In the genomic region with DNA sequence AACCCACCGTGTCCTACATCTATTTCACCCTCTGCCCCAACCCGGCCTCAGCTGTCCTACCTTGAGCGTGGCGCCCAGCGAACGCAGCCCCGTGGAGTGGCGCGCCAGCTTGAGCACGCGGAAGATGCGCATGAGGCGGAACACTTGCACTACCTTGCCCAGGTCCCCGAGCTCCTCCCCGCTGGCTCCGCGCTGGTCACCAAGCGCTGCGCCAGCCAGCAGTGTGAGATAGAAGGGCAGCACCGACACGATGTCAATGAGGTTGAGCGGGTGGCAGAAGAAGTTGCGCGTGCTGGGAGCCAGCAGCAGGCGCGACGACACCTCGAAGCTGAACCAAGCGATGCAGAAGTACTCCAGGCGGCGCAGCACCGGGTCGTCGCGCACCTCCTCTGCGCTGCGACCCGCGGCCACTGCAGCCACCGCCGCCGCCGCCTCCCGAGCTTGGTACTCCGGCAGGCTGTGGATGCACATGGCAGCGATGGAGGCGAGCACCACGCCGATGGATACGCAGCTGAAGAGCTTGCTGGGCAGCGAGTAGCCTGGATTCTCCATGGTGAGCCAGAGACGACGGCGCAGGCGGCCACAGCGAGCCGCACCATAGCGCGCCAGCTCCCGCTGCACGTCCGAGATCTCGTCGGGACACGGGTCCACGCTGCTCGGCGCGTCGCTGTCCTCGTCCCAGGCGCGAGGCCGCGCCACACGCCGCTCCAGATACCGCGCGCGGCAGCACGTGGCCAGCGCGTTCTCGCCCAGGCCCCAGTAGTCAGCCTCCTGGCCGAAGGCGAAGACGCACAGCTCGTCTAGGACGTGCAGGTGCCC, we compare ENCODE assay signal across 8 mouse cellular contexts. TPM values are rescaled to one million over a fixed set of nuclear protein-coding genes. Genes with fewer than 3 reads are reported as not detected.
A peak's percentile ranks its signal among the peaks of the same experiment; 100 is the strongest.
DNase-seq lines count a peak whose midpoint lies in the region; ATAC-seq lines count a peak whose summit lies in the region.

No protein-coding gene starts in this region.

- peak overlapping the region; percentile 39 for H3K4me2 ChIP-seq in liver, embryonic 13.5 days

- ATAC-seq in liver, embryonic 13.5 days (ENCODE audit: low read depth), result no peak
- no peak for ATAC-seq in CD4-positive, CD25-positive, alpha-beta regulatory T cell, adult 4 months

- no peak overlapping the region for H3K9ac ChIP-seq in liver, embryonic 13.5 days

- peak overlapping the region; percentile 30 for H3K4me3 ChIP-seq in liver, embryonic 13.5 days (replicated peaks)

- no peak overlapping the region for H3K27ac ChIP-seq in liver, embryonic 13.5 days

- 12% methylated on average over 90 of the region's 90 CpGs for WGBS in liver, embryonic 13.5 days (ENCODE audit: insufficient replicate concordance)

- H3K4me1 ChIP-seq in liver, embryonic 13.5 days (replicated peaks), result peaks cover 7% of the 10 kb centered on the region

- no peaks in the 10 kb centered on the region for H3K36me3 ChIP-seq in liver, embryonic 13.5 days

- DNase-seq in embryo, embryonic 10 days (ENCODE audit: low spot score), result peak; percentile 45
- DNase-seq in embryo, embryonic 10.5 days (ENCODE audit: low spot score), result no peak
- DNase-seq in right cerebral cortex, postnatal 25 days, result peak; percentile 47
- DNase-seq in right cerebral cortex, adult 18-20 months, result no peak
- no peak for DNase-seq in liver, embryonic 13.5 days
- no peak for DNase-seq in frontal cortex, postnatal 25 days (ENCODE audit: low spot score in 2 of 2)
- DNase-seq in left cerebral cortex, adult 8-10 months (ENCODE audit: low spot score in 2 of 2), result no peak

- no peaks in the 10 kb centered on the region for H3K9me3 ChIP-seq in liver, embryonic 13.5 days (replicated peaks)

- H3K27me3 ChIP-seq in liver, embryonic 13.5 days, result peaks cover 75% of the 10 kb centered on the region

RNA-seq across cellular contexts. Expression of gene Kcns1, which starts 3.0 kb away (rescaled TPM):
- not detected in 2 replicates for polyA plus RNA-seq in liver, embryonic 13.5 days (2015; fragmentation: Nextera tagmentation; extraction: Ambion mirVana)
- 10 to 100 TPM; 17.5 to 19.4 (median 18.5) TPM for total RNA-seq in left cerebral cortex, adult 8-10 months (2022)
- under 1 TPM in 1 of 2 experiments, not detected in 1; 0.22 TPM for polyA plus RNA-seq in CD4-positive, CD25-positive, alpha-beta regulatory T cell, adult 4 months (2017; shearing (Covaris generic))

RNA-seq across cellular contexts. Expression of gene Wfdc5, which starts 14.6 kb away (rescaled TPM):
- polyA plus RNA-seq in liver, embryonic 13.5 days (2015; fragmentation: Nextera tagmentation; extraction: Ambion mirVana), result not detected in 2 replicates
- not detected for total RNA-seq in left cerebral cortex, adult 8-10 months (2022)
- not detected for polyA plus RNA-seq in CD4-positive, CD25-positive, alpha-beta regulatory T cell, adult 4 months (2017; shearing (Covaris generic))

RNA-seq across cellular contexts. Expression of gene Wfdc12, which starts 22.4 kb away (rescaled TPM):
- not detected in 2 replicates for polyA plus RNA-seq in liver, embryonic 13.5 days (2015; fragmentation: Nextera tagmentation; extraction: Ambion mirVana)
- total RNA-seq in left cerebral cortex, adult 8-10 months (2022), result not detected
- not detected for polyA plus RNA-seq in CD4-positive, CD25-positive, alpha-beta regulatory T cell, adult 4 months (2017; shearing (Covaris generic))

RNA-seq across cellular contexts. Expression of gene Wfdc15a, which starts 32.0 kb away (rescaled TPM):
- polyA plus RNA-seq in liver, embryonic 13.5 days (2015; fragmentation: Nextera tagmentation; extraction: Ambion mirVana), result not detected in 2 replicates
- total RNA-seq in left cerebral cortex, adult 8-10 months (2022), result not detected
- polyA plus RNA-seq in CD4-positive, CD25-positive, alpha-beta regulatory T cell, adult 4 months (2017; shearing (Covaris generic)), result not detected

RNA-seq across cellular contexts. Expression of gene Wfdc15b, which starts 53.5 kb away (rescaled TPM):
- 0.34 TPM in 1 of 2 replicates, not detected in the other for polyA plus RNA-seq in liver, embryonic 13.5 days (2015; fragmentation: Nextera tagmentation; extraction: Ambion mirVana)
- not detected for total RNA-seq in left cerebral cortex, adult 8-10 months (2022)
- polyA plus RNA-seq in CD4-positive, CD25-positive, alpha-beta regulatory T cell, adult 4 months (2017; shearing (Covaris generic)), result not detected

Comparison
In these comparisons a context has a peak if more than half of its experiments do, and no peak if none do; other contexts are left out.
1. DNase-seq: peak in embryo, embryonic 10 days (single experiment) and right cerebral cortex, postnatal 25 days (single experiment); none in embryo, embryonic 10.5 days (single experiment), right cerebral cortex, adult 18-20 months (single experiment), liver, embryonic 13.5 days (single experiment), frontal cortex, postnatal 25 days (0 of 2) and left cerebral cortex, adult 8-10 months (0 of 2).